Mouse (Mus musculus) cerebral cortex, adult 2 months (tissue): ENCODE measurements around the gene Lrrc3b.

Source experiments
- WGBS: fragments of 180-500 bp; shearing (Covaris S2); methylation state at CpG from one replicate; pipeline ENCODE4 v1.1.7; 2018; 5-methylcytosine and 5-hydroxymethylcytosine counted together

Lrrc3b gene

GRCm38 (mm10) chr14:15325872-15326271, 112.9 kb downstream of the Lrrc3b start:
- 52% methylated on average over 1 of the region's 1 CpGs for WGBS

GRCm38 (mm10) chr14:15322441-15323123, 116.2 kb downstream of the Lrrc3b start:
- whole genome bisulfite sequencing = 87% methylated on average over 9 of the region's 9 CpGs

GRCm38 (mm10) chr14:15308576-15308975, 130.2 kb downstream of the Lrrc3b start:
- WGBS = 45% methylated on average over 2 of the region's 2 CpGs
